Mouse (Mus musculus): Measurements from ENCODE around the gene Hacd2.

GRCm38 (mm10) chr16:35109656-35110291 is 87.5 kb downstream of the Hacd2 start:
- TF ChIP-seq CTCF (IDR thresholded peaks at IDR 0.05; ENCODE audit: borderline replicate concordance, control insufficient read depth, extremely low read depth, insufficient read depth, low read length, poor library complexity) (no peak), POLR2A (IDR thresholded peaks at IDR 0.05; ENCODE audit: control insufficient read depth, extremely low read depth, insufficient read depth, low read length, poor library complexity) (no peak)

Measured in thymus, adult 2 months (tissue).